Mouse (Mus musculus) adipocyte (in vitro differentiated cells): ENCODE results near the gene Upk3b.
A peak's percentile ranks its signal among the peaks of the same experiment; 100 is the strongest.

Experiments used
- DNase-seq: peaks from one replicate; pipeline ENCODE4 v3.0.0-alpha.2; 2016; ENCODE audit warnings: low spot score

Gene Upk3b

DNA sequence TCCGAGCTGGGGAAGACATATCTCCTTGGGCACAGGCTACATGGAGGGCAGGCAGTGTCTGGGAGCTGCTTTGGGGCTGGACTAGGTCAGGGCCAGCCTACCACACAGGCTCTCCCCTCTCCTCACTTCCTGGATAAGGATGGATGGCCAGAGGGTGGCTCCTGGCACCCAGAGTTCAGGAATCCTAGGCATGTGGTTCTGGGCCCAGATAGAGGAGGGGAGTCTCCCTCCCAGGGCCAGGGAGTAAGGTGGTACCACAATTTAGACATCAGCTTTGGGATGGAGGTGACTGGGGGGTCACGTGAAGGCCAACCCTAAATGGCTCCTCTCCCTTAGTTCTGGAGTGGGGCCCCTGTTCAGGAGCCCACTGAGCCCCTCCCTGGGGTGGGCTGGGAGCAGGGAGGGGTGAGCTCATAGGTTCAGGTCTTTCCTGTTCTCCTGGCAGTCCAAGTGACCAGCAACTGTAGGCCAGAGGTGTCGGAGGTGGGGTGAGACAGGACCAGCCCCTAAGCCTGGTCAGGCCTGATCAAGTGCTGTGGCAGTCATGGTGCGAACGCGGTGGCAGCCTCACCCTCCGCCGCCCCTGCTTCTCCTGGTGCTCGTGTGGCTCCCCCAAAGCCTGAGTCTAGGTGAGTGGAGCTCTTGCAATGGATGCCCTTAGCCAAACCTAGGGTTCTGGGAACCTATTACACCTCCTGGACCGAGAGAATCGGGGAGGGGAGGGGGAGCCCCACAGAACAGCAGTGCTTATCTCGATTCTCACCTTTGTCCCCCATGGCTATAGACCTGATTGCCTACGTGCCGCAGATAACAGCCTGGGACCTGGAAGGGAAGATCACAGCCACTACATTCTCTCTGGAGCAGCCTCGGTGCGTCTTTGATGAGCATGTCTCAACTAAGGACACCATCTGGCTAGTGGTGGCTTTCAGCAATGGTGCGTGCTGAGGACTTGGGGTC is at the start of gene Upk3b:
TSS of gene Upk3b (plus strand) at position 239 of the 957 bp plus-strand sequence.
- no peak for DNase-seq

- no peak for DNase-seq
Measured at GRCm38 (mm10) chr5:135990601-135991000, 47.7 kb upstream of the Upk3b start.

DNA sequence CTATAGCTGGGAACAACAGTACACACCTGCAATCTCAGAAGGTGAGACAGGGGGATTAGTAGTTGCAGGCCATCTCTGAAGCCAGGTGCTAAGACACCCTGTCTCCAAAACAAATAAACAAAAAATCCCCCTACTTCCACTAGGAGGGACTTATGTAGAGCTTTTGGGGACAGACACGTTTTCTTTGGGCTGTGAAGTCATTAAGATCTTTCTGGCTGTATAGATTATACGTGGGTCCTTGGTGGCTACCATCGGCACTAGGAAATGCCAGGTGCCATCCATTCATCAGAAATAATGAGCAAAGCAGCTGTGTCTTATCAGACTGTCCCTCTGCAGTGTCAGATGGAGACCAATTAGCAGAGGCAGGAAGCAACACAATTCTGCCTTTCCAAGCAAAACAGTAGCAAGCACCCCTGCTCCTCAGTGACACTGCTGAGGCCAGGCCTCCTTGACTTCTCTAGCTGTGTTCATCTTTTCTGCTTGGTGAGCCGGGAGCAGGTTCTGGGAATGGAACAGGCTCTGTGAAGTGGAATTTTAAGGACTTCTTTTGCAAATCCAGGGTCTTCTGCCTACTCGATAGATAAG is 44.8 kb upstream of the Upk3b start:
- no peak for DNase-seq

DNA sequence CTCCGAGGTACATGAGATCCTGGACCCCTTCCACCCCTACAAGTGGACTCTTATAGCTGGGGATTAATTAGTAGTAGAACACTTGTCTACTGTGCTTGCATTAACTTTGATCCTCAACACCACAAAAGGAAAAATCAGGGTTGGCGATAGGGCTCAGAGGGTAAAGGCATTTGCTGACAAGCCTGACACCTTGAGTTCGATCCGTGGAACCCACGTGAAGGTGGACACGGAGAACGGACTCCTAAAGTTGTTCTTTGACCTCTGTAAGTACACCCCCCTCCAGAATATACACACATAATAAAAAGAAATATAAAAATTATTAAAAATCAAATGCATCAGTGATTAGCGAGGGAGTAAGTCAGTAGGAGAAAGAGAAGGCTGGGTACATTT is 44.0 kb upstream of the Upk3b start:
- no peak for DNase-seq

- peak; percentile 88 for DNase-seq
Measured at GRCm38 (mm10) chr5:135994725-135995687, 43.3 kb upstream of the Upk3b start, which contains the start of gene Dtx2. Dtx2 (plus strand) TSS chr5:135994800.

DNA sequence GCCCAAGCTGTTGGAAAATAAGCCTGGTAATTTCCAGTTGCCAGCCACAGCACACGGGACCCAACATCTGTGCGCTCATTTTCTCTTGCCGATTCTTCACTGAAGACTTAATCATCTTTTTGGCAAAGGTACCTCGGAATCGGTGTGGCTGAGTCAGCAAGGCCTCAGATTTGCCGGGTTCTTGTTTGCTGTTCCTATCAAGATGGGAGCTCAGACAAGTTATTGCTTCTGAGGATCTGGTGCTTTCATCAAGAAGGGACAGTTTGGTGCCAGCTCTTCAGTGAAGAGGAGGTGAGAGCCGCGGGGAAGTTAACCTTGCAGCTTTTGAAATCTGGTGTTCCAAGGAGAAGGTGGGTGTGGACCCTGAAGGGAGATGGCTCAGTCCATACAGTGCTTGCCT is 42.1 kb upstream of the Upk3b start:
- peak; percentile 38 for DNase-seq

DNA sequence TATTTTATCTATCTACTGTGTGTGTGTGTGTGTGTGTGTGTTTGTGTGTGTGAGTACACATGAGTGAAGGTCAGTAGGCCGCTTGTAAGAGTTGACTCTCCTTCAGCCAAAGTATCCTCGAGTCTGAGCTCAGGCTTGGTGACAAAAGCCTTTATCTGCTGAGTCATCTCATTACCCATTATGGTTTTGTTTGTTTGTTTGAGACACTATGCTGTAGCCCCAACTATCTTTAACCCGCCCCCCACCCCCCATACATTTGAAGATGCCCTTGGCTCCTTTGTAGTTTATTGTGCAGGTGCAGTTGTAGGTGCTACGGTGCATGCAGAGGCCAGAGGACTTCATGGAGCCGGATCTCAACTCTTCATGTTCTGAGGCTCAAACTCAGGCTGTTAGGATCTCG is 37.1 kb upstream of the Upk3b start:
- DNase-seq = no peak

DNA sequence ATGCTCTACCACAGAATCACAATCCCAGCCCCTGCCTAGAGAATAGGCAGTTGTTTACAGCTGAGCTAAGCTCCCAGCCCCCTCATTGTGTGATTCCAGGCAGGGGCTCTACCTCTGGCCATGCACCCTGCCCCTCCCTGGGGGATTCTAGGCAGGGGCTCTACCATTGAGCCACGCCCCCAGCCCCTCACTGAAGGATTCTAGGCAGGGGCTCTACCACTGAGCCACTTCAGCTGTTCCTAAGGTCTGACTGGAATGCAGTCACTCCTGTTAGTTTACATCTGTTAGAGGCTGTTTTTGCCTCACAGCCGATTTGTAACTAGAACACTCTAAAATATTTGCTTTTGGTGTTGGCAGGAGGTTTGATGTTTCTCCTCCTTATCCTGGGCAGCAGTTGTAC is 36.0 kb upstream of the Upk3b start:
- no peak for DNase-seq

DNA sequence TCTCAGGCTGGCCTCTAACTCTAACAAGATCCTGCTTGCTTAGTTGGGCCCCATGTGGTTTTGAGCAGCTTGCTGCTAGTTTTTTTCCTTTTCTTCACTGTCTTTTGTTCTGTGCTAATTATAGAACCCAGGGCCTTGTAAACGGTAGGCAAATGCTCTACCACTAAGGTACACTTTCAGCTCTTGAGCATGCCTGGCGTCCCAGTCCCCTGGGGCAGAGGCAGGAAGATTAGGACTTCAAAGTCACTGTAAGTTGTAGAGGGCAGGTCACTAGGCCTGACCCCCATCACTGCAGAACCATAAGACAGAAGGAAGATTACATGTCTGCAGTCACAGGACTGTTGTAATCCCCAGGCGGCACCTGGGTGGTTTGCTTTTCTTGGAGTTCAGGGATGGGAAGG is 35.5 kb upstream of the Upk3b start:
- DNase-seq = no peak

GRCm38 (mm10) chr5:136004537-136004936 is 33.8 kb upstream of the Upk3b start:
- DNase-seq = no peak

- DNase-seq = peak; percentile 72
Measured at GRCm38 (mm10) chr5:136007745-136008144, 30.6 kb upstream of the Upk3b start.

DNA sequence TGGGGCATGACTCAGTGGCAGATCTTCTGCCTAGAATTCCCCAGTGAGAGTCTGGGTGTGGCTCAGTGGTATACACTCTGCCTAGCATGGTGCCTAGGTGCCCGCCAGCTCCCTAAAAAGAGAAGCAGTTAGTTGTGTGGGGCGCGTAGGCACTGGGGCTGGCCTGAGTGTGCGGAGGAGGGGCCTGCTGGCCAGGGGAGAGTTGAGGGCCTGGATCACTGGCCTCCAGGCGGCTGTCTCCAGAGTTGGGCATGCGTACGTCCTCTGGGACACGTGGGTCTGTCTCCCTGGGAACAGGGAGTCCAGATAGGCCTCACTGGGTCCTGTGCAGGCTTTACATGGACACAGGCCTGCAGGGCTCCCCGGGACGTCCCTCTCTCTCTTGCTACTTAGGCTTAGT is 23.4 kb upstream of the Upk3b start:
- DNase-seq = peak; percentile 46

DNA sequence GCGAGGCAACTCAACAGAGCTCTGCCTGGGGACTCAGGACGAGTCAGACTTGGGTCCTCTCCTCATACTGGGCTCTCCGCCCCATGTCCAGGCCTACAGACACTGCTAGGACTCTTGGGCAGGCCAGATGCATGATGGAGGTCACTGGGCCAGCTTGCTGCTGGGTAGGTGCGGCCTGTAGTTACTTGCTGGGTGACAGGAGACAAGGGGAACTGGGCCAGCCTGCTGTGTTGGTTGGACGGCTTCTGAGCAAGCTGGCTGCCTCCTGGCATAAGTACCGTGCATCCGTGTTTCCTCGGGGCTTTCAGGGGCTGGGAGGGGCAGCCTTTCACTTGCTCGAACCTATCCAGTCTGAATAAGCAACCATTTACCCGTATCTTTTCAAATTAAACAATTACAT is 22.7 kb upstream of the Upk3b start:
- peak; percentile 75 for DNase-seq

DNA sequence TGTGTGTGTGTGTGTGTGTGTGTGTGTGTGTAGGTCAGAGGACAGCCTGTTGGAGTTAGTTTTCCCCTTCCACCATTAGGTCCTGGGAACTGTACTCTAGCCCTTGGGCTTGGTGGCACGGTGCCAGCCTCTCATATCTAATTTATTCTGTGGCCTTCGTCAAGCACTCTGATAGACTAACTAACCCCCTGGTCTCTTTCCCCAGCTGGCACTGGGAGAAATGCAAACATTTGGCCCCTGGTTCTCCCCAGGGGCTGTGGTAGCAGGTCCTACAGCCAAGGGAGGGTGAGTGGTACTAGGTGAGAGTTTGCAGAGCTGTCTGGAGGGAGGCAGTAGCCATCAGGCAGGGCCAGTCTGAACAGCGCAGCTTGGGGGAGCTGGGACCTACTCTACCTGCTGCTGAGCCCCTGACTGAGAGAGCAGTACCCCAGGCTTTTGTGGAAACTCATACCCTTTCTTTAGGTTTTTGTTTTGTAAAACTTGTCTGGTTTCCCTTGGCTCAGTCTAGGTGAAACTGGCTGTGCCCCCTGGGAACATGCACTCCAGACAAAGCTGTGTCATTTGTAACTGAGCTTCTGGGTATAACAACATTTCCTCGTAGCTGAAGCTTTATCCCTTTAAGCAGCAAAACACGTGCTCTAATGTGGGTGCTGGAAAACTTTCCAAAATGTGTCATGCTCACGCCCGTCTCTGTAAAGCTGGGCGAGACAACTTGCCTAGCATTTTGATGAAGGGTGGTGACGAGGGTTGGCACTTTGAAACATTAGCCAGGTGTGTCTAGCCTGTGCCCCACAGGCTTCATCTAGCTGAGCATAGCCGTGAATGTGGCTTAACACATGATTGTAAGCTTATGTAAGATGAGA is 22.1 kb upstream of the Upk3b start:
- DNase-seq = peak; percentile 88

DNA sequence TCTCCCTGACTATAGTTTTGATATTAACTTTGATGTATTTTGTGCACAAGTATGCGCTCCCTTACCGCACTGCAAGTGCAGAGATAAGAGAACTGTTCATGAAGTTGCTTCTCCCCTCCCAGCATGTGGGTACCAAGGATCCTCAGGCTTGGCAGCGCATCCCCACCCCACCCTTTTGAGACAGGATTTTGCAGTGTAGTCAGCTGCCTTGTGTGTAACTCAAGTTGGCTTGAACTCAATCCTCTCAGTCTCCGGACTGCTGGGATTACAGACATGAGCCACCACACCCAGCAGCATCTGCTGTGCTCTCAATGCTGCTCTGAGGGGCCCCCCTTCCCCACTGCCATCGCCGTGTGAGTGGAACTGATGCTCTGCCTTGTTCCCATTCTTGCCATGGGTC is 21.0 kb upstream of the Upk3b start:
- no peak for DNase-seq

GRCm38 (mm10) chr5:136018726-136019125 is 19.6 kb upstream of the Upk3b start:
- peak; percentile 76 for DNase-seq

DNA sequence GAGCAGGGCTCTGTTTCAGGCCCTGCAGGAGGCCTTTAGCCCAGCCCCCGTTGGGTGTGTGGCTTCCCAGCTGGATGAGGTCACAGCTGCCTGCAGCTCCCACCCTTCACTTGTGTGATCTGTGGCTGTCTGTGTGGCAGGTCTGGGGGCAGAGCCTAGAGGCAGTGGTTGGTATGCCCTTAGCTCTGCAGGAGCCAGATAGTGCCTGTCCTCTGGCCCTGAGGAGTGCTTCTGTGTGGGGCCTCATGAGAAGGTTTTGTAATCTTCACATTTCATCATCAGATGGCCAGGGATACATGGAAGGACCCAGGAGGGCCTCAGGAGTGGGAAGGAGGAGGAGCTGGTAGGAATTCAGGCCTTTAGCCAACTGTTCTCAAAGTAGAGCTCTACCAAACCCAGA is 18.4 kb upstream of the Upk3b start:
- DNase-seq = peak; percentile 86

DNA sequence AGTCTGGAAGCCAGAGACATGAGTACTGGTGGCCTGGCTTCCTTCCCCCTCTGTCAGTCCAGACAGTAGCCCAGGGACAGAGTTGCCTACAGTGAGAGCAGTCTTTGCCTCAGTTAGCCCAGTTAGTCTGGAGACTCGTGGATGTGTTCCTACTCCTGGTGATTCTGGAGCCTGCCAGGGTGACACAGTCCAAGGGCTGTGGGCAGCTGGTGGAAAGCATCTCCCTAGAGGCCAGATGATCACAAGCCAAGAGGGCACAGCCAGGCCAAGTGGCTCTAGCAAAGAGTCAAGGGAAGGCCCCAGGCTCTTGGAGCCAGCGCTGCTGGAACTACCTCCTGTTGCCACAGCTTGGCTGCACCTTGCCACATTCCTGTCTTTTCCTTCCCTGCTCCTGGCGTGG is 12.6 kb upstream of the Upk3b start:
- peak; percentile 88 for DNase-seq

- DNase-seq = no peak
Measured at GRCm38 (mm10) chr5:136026859-136027258, 11.4 kb upstream of the Upk3b start.

DNA sequence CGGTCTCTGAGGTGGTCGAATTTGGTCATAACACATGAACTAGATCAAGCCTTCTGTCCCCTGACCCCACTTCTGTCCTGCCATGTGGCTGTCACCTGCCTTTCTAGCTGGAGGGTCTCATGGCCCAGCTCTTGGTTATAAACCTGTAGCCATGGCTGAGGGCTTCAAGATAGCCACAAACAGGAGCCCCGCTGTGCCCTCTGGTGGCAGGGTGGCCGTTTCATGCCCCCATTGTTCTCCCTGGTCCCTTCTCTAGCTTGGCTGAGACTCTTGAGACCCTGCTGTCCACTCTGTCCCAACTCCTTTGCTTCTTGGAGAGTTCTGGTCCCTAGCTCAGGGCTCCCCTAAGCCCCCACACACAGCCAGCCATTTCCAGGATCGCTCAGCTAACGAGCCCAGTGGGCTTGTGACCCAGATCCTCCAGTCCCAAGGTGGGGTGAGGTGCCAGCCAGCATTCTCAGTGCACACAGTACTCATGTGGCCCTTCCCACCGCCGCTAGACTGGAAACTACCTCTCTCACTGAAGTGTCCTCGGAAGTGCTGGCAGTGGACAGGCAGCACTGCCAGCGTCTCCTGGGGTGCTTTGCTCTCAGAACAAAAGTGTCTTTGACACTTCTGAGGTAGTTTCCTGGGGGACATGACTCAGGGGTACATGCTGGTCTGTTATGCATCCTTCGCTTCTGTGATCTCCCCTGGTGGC is 10.5 kb upstream of the Upk3b start:
- DNase-seq = no peak

DNA sequence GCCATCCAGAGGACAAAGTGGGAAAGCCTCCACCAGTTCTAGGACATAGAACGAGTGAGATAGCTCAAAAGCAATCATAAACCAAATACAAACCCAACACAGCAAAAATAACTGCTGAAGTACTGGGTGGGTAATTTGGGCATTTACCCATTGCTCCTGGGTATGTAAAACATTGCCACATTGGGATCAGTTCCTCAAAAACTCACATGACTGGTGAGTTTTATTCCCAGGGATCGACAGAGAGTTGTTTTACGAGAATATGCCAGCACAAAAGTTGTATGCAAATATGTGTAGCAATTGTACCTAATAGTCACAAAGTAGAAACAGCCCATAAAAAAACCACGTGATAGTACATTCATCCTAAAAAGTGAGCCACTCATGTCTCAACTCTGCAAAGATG is 3.4 kb upstream of the Upk3b start:
- DNase-seq = no peak
